Mouse (Mus musculus) heart, adult 8-10 months (tissue): ENCODE results near the gene Kif23. TPM values are rescaled to one million over a fixed set of nuclear protein-coding genes. Genes with fewer than 3 reads are reported as not detected.

ENCODE experiments used
- DNase-seq: peaks from one replicate; pipeline ENCODE4 v3.0.0; 2022; ENCODE audit warnings: low spot score
- total RNA-seq, 4 experiments: library from RNA; stranded (reverse); gene quantifications; 2 replicates each; pipeline ENCODE4 v1.2.4; 2022

Gene Kif23
- total RNA-seq, 4 experiments from 2014 or later: 0.56 to 2.3 (median 1.4) TPM

- peak; percentile 72 for DNase-seq
Measured at GRCm38 (mm10) chr9:61947402-61948346, 1.1 kb upstream of the Kif23 start.

- DNase-seq: no peak
Measured at GRCm38 (mm10) chr9:61945973-61946611, 482 bp downstream of the Kif23 start.

- no peak for DNase-seq
Measured at GRCm38 (mm10) chr9:61941054-61941453, 5.5 kb downstream of the Kif23 start.

GRCm38 (mm10) chr9:61933333-61933732 lies 13.2 kb downstream of the Kif23 start:
- DNase-seq: no peak

- DNase-seq: no peak
Measured at GRCm38 (mm10) chr9:61932009-61932408, 14.6 kb downstream of the Kif23 start.

GRCm38 (mm10) chr9:61925086-61925660 lies 21.4 kb downstream of the Kif23 start:
- no peak for DNase-seq

- DNase-seq: no peak
Measured at GRCm38 (mm10) chr9:61920331-61920730, 26.2 kb downstream of the Kif23 start.

GRCm38 (mm10) chr9:61919464-61919863 lies 27.1 kb downstream of the Kif23 start:
- no peak for DNase-seq

- no peak for DNase-seq
Measured at GRCm38 (mm10) chr9:61917436-61917835, 29.1 kb downstream of the Kif23 start.

GRCm38 (mm10) chr9:61916986-61917385 lies 29.6 kb downstream of the Kif23 start:
- DNase-seq: no peak

- DNase-seq: no peak
Measured at GRCm38 (mm10) chr9:61915393-61916005, 31.1 kb downstream of the Kif23 start.

- no peak for DNase-seq
Measured at GRCm38 (mm10) chr9:61914917-61915300, 31.7 kb downstream of the Kif23 start.

GRCm38 (mm10) chr9:61914203-61914916 lies 32.2 kb downstream of the Kif23 start, which contains the start of gene Rplp1:
Gene Rplp1 (minus strand): TSS chr9:61914542.
- DNase-seq: peak; percentile 97

- no peak for DNase-seq
Measured at GRCm38 (mm10) chr9:61911300-61912128, 35.1 kb downstream of the Kif23 start.

GRCm38 (mm10) chr9:61910526-61911256 lies 35.9 kb downstream of the Kif23 start:
- DNase-seq: no peak

- no peak for DNase-seq
Measured at GRCm38 (mm10) chr9:61909633-61910032, 36.9 kb downstream of the Kif23 start.

- no peak for DNase-seq
Measured at GRCm38 (mm10) chr9:61908832-61909407, 37.7 kb downstream of the Kif23 start.

GRCm38 (mm10) chr9:61908341-61908740 lies 38.2 kb downstream of the Kif23 start:
- no peak for DNase-seq

- no peak for DNase-seq
Measured at GRCm38 (mm10) chr9:61907621-61908295, 38.8 kb downstream of the Kif23 start.
